ENCODE assay signal across 8 mouse cellular contexts in the genomic region with DNA sequence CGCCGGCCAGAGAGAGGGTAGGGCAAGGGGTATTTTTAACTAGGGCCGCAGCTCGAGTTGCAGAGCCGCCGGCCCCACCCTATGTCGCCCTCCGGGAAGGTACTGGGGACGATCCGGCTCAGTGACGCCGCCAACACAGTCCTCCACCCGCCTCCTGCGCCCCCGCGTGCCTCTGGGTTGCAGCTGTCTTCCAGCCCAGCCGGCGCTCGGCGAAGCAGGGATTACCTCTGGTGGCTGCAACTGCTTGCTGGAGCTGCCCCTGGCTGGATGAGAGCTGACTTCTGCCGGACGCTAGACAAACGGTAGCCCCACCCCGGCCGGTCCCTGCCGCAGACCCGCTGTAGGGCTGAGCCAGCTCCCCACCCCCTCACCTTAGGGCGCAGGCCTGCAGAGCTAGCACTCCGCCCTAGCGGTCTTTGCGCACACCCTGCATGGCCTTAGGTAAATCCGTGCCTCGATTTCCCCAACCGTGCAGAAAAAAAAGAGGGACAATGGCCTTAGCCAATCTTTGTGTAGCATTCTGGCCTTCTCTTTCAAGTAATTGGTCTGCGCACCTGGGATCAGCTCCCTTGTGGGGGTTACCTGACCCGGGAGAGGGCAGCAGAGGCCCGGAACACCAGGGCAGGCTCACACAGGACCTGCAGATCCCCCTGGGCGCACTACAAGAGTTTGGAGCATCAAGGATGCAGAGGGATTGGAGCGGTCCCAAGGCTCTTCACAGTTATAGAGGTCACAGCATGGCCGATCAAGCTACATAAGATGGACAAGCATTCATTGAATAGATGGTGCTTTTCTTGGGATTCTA. TPM values are rescaled to one million over a fixed set of nuclear protein-coding genes. Genes with fewer than 3 reads are reported as not detected.
A peak's percentile ranks its signal among the peaks of the same experiment; 100 is the strongest.
DNase-seq lines count a peak whose midpoint lies in the region; ATAC-seq and TF ChIP-seq lines count a peak whose summit lies in the region.

Gene Capn1, minus strand, starts transcription at position 387 of the 805 bp plus-strand sequence.

- no peak for TF ChIP-seq CTCF in cortical plate, adult 2 months (IDR thresholded peaks at IDR 0.05; ENCODE audit: extremely low read depth, insufficient read depth, low read length)
- TF ChIP-seq CTCF in hindbrain, postnatal 0 days (IDR thresholded peaks at IDR 0.05; ENCODE audit: low read depth): peak; percentile 33

- H3K9me3 ChIP-seq in hindbrain, postnatal 0 days (ENCODE audit: low read length): no peaks in the 10 kb centered on the region
- no peaks in the 10 kb centered on the region for H3K9me3 ChIP-seq in megakaryocyte, embryonic 14.5 days

- DNase-seq in T-cell, adult 2 months (ENCODE audit: low spot score): peak; percentile 74
- peak; percentile 83 to 86 for DNase-seq in gastrocnemius, adult 8-10 months (ENCODE audit: low spot score in 2 of 2)
- DNase-seq in hindbrain, postnatal 0 days (ENCODE audit: low spot score): peak; percentile 53
- DNase-seq in left cerebral cortex, adult 9 months (ENCODE audit: low spot score in 2 of 2): peak; percentile 30 to 67
- peak; percentile 75 to 80 for DNase-seq in right cerebral cortex, postnatal 10 days (ENCODE audit: low spot score in 2 of 2)
- DNase-seq in urinary bladder, postnatal 25 days (ENCODE audit: low spot score): peak; percentile 61

- ATAC-seq in hindbrain, postnatal 0 days: peak; percentile 72

- 3% methylated on average over 29 of the region's 40 CpGs for WGBS in hindbrain, postnatal 0 days

- H3K4me1 ChIP-seq in cortical plate, adult 2 months (ENCODE audit: control insufficient read depth, insufficient read depth, low read length): no peaks in the 10 kb centered on the region; the same call in 1 of the 2 replicates
- peaks cover 4% of the 10 kb centered on the region; the same call in 1 of the 2 replicates for H3K4me1 ChIP-seq in hindbrain, postnatal 0 days (ENCODE audit: insufficient read depth, low read length)
- peaks cover 74% of the 10 kb centered on the region for H3K4me1 ChIP-seq in megakaryocyte, embryonic 14.5 days

- peak within 1 kb of the TSS; percentile 95 for H3K4me2 ChIP-seq in hindbrain, postnatal 0 days (ENCODE audit: low read depth, low read length)

- TF ChIP-seq POLR2A in cortical plate, adult 2 months (IDR thresholded peaks at IDR 0.05; ENCODE audit: extremely low read depth, insufficient read depth, low read length): no peak

- peak within 1 kb of the TSS; percentile 66 for H3K4me3 ChIP-seq in cortical plate, adult 2 months (ENCODE audit: insufficient read depth, low read length)
- peak within 1 kb of the TSS; percentile 50 for H3K4me3 ChIP-seq in hindbrain, postnatal 0 days (ENCODE audit: low read length)
- peak within 1 kb of the TSS; percentile 94 for H3K4me3 ChIP-seq in megakaryocyte, embryonic 14.5 days (replicated peaks)

- H3K9ac ChIP-seq in hindbrain, postnatal 0 days (replicated peaks; ENCODE audit: low read length): peak within 1 kb of the TSS; percentile 59

- no peaks in the 10 kb centered on the region for H3K36me3 ChIP-seq in hindbrain, postnatal 0 days (ENCODE audit: insufficient read depth, low read length)
- H3K36me3 ChIP-seq in megakaryocyte, embryonic 14.5 days (replicated peaks; ENCODE audit: low read length): peaks cover 33% of the 10 kb centered on the region

- H3K27ac ChIP-seq in cortical plate, adult 2 months (ENCODE audit: insufficient read depth, low read length): peak within 1 kb of the TSS; percentile 84
- H3K27ac ChIP-seq in hindbrain, postnatal 0 days: peak within 1 kb of the TSS; percentile 32; the same call in 1 of the 2 replicates

- no peaks in the 10 kb centered on the region; the same call in 1 of the 2 replicates for H3K27me3 ChIP-seq in hindbrain, postnatal 0 days (ENCODE audit: insufficient read depth, low read length)
- H3K27me3 ChIP-seq in megakaryocyte, embryonic 14.5 days (replicated peaks): no peaks in the 10 kb centered on the region

RNA-seq across cellular contexts. Expression of gene Capn1, which starts in this region (rescaled TPM):
- 18.5 and 20.1 TPM in 2 replicates for polyA plus RNA-seq in cortical plate, adult 2 months (2012; rRNA removed)
- 100 to 1,000 TPM in 1 of 4 experiments, 10 to 100 TPM in 3; 85.0 to 113 (median 89.0) TPM for total RNA-seq in gastrocnemius, adult 8-10 months (2022)
- 13.6 and 15.7 TPM in 2 replicates for total RNA-seq in hindbrain, postnatal 0 days (2014; rRNA removed)
- 4.6 and 4.8 TPM in 2 replicates for polyA plus RNA-seq in hindbrain, postnatal 0 days (2015; fragmentation: Nextera tagmentation; extraction: Ambion mirVana)
- polyA plus RNA-seq in megakaryocyte, embryonic 14.5 days (2012; ENCODE audit: insufficient read depth, low replicate concordance): 66.2 and 91.7 TPM in 2 replicates

Comparison
In these comparisons a context has a peak if more than half of its experiments do, and no peak if none do; other contexts are left out.
1. Peak in every context shown above with its lines: DNase-seq, ATAC-seq, H3K4me3 ChIP-seq and H3K27ac ChIP-seq.